Mouse (Mus musculus): ENCODE measurements around the gene Zar1.

DNA sequence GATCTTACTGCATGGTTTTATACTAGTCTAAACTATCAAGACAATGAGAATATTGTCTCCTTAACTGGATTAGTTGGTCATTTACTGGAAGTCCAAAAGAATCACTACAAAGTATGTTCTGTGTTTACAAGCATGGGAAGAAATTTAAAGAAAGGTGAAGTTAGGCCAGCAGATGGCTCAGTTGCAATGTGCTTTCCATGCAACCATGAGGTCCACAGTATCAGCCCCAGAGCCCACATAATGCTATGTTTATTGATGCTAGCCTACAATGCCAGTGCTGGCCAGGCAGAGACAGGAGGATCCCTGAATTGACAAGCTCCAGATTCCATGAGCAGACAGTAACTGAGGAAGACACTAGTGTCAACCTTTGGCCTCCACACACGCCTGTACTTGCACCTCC is 40.0 kb upstream of the Zar1 start:
- 0 out of 2 replicates have a peak, but pooled peaks have one; percentile 14 for TF ChIP-seq CTCF (conservative IDR thresholded peaks at IDR 0.05; ENCODE audit: insufficient read depth, insufficient read length, low read depth, low read length)
- no peak for TF ChIP-seq POLR2A (IDR thresholded peaks at IDR 0.05; ENCODE audit: low read depth, low read length)

All from kidney, adult 2 months (tissue).